In the genomic region with DNA sequence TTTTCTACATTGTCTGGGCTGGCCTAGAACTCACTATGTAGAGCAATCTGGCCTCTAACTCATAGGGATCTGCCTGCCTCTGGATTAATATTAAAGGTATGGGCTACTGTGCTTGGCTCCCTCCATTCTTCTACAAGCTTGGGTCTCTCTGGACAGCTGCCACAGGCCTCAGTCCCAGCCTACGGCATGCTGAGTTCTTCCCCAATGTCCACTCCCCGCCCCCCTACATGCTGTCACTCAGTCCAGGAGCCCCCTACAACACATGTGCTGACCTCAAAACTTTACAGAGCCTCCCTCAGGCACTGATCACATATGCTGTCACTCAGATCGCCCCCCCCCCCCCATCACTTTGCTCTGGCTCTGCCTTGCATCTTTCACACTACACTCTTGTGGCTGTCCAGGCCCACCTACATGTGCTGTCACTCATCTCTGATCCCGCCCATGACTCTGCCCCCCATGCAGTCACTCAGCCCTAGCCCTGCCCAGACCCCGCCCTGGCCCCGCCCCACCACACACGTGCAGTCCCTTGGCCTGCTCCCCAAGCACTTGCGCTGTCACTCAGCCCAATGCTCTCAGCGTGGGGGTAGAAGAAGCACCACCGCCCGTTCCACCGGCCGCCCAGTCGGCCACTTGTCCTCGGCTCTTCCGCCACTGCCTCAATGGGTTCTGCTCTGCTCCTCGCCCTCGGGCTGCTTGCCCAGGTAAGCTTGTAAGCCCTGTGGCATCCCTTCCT, we compare ENCODE assay signal across 9 mouse cellular contexts. TPM values are rescaled to one million over a fixed set of nuclear protein-coding genes. Genes with fewer than 3 reads are reported as not detected.
DNase-seq lines count a peak whose midpoint lies in the region; ATAC-seq and TF ChIP-seq lines count a peak whose summit lies in the region.
"Had no signal": no experiment of that assay in that cellular context is flagged by ENCODE, and none has a peak within 500 bp of the region (broad histone marks: within the 10 kb centered on the region; RNA-seq: fewer than 3 reads in every experiment).

A gene (plus strand): TSS at position 138 of the 733 bp plus-strand sequence.

- peak; percentile 85 for ATAC-seq in forebrain, embryonic 12.5 days (ENCODE audit: low FRiP score)
- ATAC-seq in hindbrain, embryonic 16.5 days, result peak; percentile 90
- ATAC-seq in liver, postnatal 0 days, result peak; percentile 88
- ATAC-seq in neural tube, embryonic 14.5 days (ENCODE audit: low read depth), result peak; percentile 73; the same call in 1 of the 2 replicates

- TF ChIP-seq EP300 in liver, postnatal 0 days (IDR thresholded peaks at IDR 0.05; ENCODE audit: low read depth), result no peak

- peak; percentile 18 to 81 for DNase-seq in left cerebral cortex, postnatal 10 days (ENCODE audit: extremely low spot score in 1 of 2, low spot score in 2 of 2)
- no peak for DNase-seq in left cerebral cortex, postnatal 36 days (ENCODE audit: low spot score in 2 of 2)
- peak; percentile 53 for DNase-seq in c-Kit-positive CD71-negative TER-119-negative erythroid progenitor cells, embryonic 14.5 days (ENCODE audit: low read depth)
- peak; percentile 84 for DNase-seq in liver, postnatal 0 days
- DNase-seq in urinary bladder, postnatal 36 days (ENCODE audit: low spot score in 2 of 2), result no peak

- no peaks in the 10 kb centered on the region for H3K36me3 ChIP-seq in forebrain, embryonic 12.5 days (replicated peaks)
- no peaks in the 10 kb centered on the region for H3K36me3 ChIP-seq in hindbrain, embryonic 16.5 days (ENCODE audit: control insufficient read depth, insufficient read depth, low read length)
- no peaks in the 10 kb centered on the region for H3K36me3 ChIP-seq in liver, postnatal 0 days (replicated peaks; ENCODE audit: insufficient read depth, low read length)
- H3K36me3 ChIP-seq in neural tube, embryonic 14.5 days (ENCODE audit: control insufficient read depth, insufficient read depth, low read length), result no peaks in the 10 kb centered on the region

- H3K4me1 ChIP-seq in forebrain, embryonic 12.5 days, result peaks cover 7% of the 10 kb centered on the region
- H3K4me1 ChIP-seq in hindbrain, embryonic 16.5 days (ENCODE audit: control insufficient read depth, insufficient read depth, low read depth, low read length), result no peaks in the 10 kb centered on the region; the same call in none of the 2 replicates
- peaks cover 2% of the 10 kb centered on the region; the same call in 1 of the 2 replicates for H3K4me1 ChIP-seq in liver, postnatal 0 days (ENCODE audit: insufficient read depth)
- H3K4me1 ChIP-seq in neural tube, embryonic 14.5 days (ENCODE audit: control insufficient read depth, insufficient read depth, low read length), result no peaks in the 10 kb centered on the region

- H3K9me3 ChIP-seq in forebrain, embryonic 12.5 days, result no peaks in the 10 kb centered on the region
- H3K9me3 ChIP-seq in hindbrain, embryonic 16.5 days (ENCODE audit: control insufficient read depth, low read length), result no peaks in the 10 kb centered on the region
- H3K9me3 ChIP-seq in liver, postnatal 0 days (ENCODE audit: low read length), result no peaks in the 10 kb centered on the region
- H3K9me3 ChIP-seq in neural tube, embryonic 14.5 days (ENCODE audit: control insufficient read depth, low read length), result no peaks in the 10 kb centered on the region

- H3K4me2 ChIP-seq in forebrain, embryonic 12.5 days, result peak within 1 kb of the TSS; percentile 27
- peak within 1 kb of the TSS; percentile 33; the same call in 1 of the 2 replicates for H3K4me2 ChIP-seq in hindbrain, embryonic 16.5 days (ENCODE audit: low read length)
- no peak within 1 kb of the TSS for H3K4me2 ChIP-seq in liver, postnatal 0 days (ENCODE audit: low read depth, low read length)
- peak within 1 kb of the TSS; percentile 24; the same call in 1 of the 2 replicates for H3K4me2 ChIP-seq in neural tube, embryonic 14.5 days (ENCODE audit: low read depth, low read length)

- H3K27ac ChIP-seq in forebrain, embryonic 12.5 days, result no peak within 1 kb of the TSS
- no peak within 1 kb of the TSS for H3K27ac ChIP-seq in hindbrain, embryonic 16.5 days (ENCODE audit: low read depth, low read length)
- no peak within 1 kb of the TSS for H3K27ac ChIP-seq in liver, postnatal 0 days (ENCODE audit: low read depth)
- H3K27ac ChIP-seq in neural tube, embryonic 14.5 days (ENCODE audit: low read depth, low read length), result no peak within 1 kb of the TSS

- H3K4me3 ChIP-seq in forebrain, embryonic 12.5 days (replicated peaks), result peak within 1 kb of the TSS; percentile 10; the same call in 1 of the 2 replicates
- no peak within 1 kb of the TSS for H3K4me3 ChIP-seq in hindbrain, embryonic 16.5 days (ENCODE audit: low read length)
- no peak within 1 kb of the TSS for H3K4me3 ChIP-seq in liver, postnatal 0 days (ENCODE audit: low read depth, low read length)
- H3K4me3 ChIP-seq in neural tube, embryonic 14.5 days (ENCODE audit: low read depth, low read length), result no peak within 1 kb of the TSS

- peaks cover 30% of the 10 kb centered on the region for H3K27me3 ChIP-seq in forebrain, embryonic 12.5 days
- no peaks in the 10 kb centered on the region for H3K27me3 ChIP-seq in hindbrain, embryonic 16.5 days (replicated peaks; ENCODE audit: control insufficient read depth, insufficient read depth, low read length)
- 0 out of 2 replicates have a peak, but pooled peaks cover 5% of the 10 kb centered on the region for H3K27me3 ChIP-seq in liver, postnatal 0 days (ENCODE audit: insufficient read depth, low read length)
- no peaks in the 10 kb centered on the region for H3K27me3 ChIP-seq in neural tube, embryonic 14.5 days (ENCODE audit: control insufficient read depth, insufficient read depth, low read length)

- H3K9ac ChIP-seq in forebrain, embryonic 12.5 days, result no peak within 1 kb of the TSS
- no peak within 1 kb of the TSS for H3K9ac ChIP-seq in hindbrain, embryonic 16.5 days (ENCODE audit: low read depth, low read length)
- H3K9ac ChIP-seq in liver, postnatal 0 days (replicated peaks), result no peak within 1 kb of the TSS
- no peak within 1 kb of the TSS for H3K9ac ChIP-seq in neural tube, embryonic 14.5 days (replicated peaks; ENCODE audit: low read depth, low read length)

- 14% methylated on average over 17 of the region's 18 CpGs for WGBS in forebrain, embryonic 12.5 days
- 14% methylated on average over 17 of the region's 18 CpGs for WGBS in hindbrain, embryonic 16.5 days
- WGBS in liver, postnatal 0 days (ENCODE audit: insufficient replicate concordance), result 20% methylated on average over 18 of the region's 18 CpGs
- WGBS in neural tube, embryonic 14.5 days, result 15% methylated on average over 18 of the region's 18 CpGs

- TF ChIP-seq CTCF in liver, postnatal 0 days (IDR thresholded peaks at IDR 0.05; ENCODE audit: low read depth), result no peak

- intact Hi-C loops in left cerebral cortex, postnatal 10 days (cut with DNase I), result no loop called here
- intact Hi-C loops in left cerebral cortex, postnatal 36 days (cut with DNase I), result no loop called here

RNA-seq across cellular contexts. Expression of the gene that starts here (rescaled TPM):
- 1 to 10 TPM; 2.4 to 2.9 TPM for total RNA-seq in left cerebral cortex, postnatal 10 days (2021)
- under 1 TPM; 0.59 to 0.89 TPM for total RNA-seq in left cerebral cortex, postnatal 36 days (2021)
- 0.51 and 0.73 TPM in 2 replicates for polyA plus RNA-seq in forebrain, embryonic 12.5 days (2016; fragmentation: Nextera tagmentation; extraction: Ambion mirVana)
- polyA plus RNA-seq in hindbrain, embryonic 16.5 days (2015; fragmentation: Nextera tagmentation; extraction: Ambion mirVana), result 2.3 and 2.9 TPM in 2 replicates
- polyA plus RNA-seq in liver, postnatal 0 days (2015; fragmentation: Nextera tagmentation; extraction: Ambion mirVana), result 0.05 TPM in 1 of 2 replicates, not detected in the other
- 1.4 and 2.2 TPM in 2 replicates for polyA plus RNA-seq in neural tube, embryonic 14.5 days (2014; fragmentation: Nextera tagmentation; extraction: Ambion mirVana)
- polyA plus RNA-seq: small intestine, adult 2 months had no signal

Comparison
In these comparisons a context has a peak if more than half of its experiments do, and no peak if none do; other contexts are left out.
1. DNase-seq: peak in left cerebral cortex, postnatal 10 days (2 of 2) and c-Kit-positive CD71-negative TER-119-negative erythroid progenitor cells, embryonic 14.5 days (single experiment); none in left cerebral cortex, postnatal 36 days (0 of 2) and urinary bladder, postnatal 36 days (0 of 2).
2. Peak in ATAC-seq, H3K4me3 ChIP-seq and H3K4me2 ChIP-seq in forebrain, embryonic 12.5 days; RNA of the gene not detected or under 1 TPM.
3. Peak in DNase-seq and ATAC-seq in liver, postnatal 0 days; RNA of the gene not detected or under 1 TPM.
4. Peak in every context shown above with its lines, with median percentiles within 50 percentile points of each other: ATAC-seq.